ENCODE assay signal across 8 mouse cellular contexts in genomic region chr2:30613574-30613973, GRCm38 (mm10). TPM values are rescaled to one million over a fixed set of nuclear protein-coding genes. Genes with fewer than 3 reads are reported as not detected.
A peak's percentile ranks its signal among the peaks of the same experiment; 100 is the strongest.
DNase-seq lines count a peak whose midpoint lies in the region; ATAC-seq lines count a peak whose summit lies in the region.

No protein-coding gene starts in this region.

- 1% methylated on average over 18 of the region's 18 CpGs for WGBS in embryonic facial prominence, embryonic 11.5 days
- whole genome bisulfite sequencing in limb, embryonic 11.5 days = under 1% methylated on average over 18 of the region's 18 CpGs
- under 1% methylated on average over 18 of the region's 18 CpGs for WGBS in midbrain, embryonic 12.5 days
- 3% methylated on average over 18 of the region's 18 CpGs for WGBS in stomach, embryonic 15.5 days

- H3K9me3 ChIP-seq in embryonic facial prominence, embryonic 11.5 days (replicated peaks; ENCODE audit: control insufficient read depth, low read length) = no peaks in the 10 kb centered on the region
- no peaks in the 10 kb centered on the region for H3K9me3 ChIP-seq in limb, embryonic 11.5 days (ENCODE audit: control insufficient read depth, low read length)
- no peaks in the 10 kb centered on the region for H3K9me3 ChIP-seq in midbrain, embryonic 12.5 days
- no peaks in the 10 kb centered on the region for H3K9me3 ChIP-seq in stomach, embryonic 15.5 days

- no peaks in the 10 kb centered on the region for H3K27me3 ChIP-seq in embryonic facial prominence, embryonic 11.5 days (ENCODE audit: control insufficient read depth, insufficient read depth, low read length)
- no peaks in the 10 kb centered on the region for H3K27me3 ChIP-seq in limb, embryonic 11.5 days (ENCODE audit: control insufficient read depth, insufficient read depth, low read length)
- no peaks in the 10 kb centered on the region for H3K27me3 ChIP-seq in midbrain, embryonic 12.5 days
- no peaks in the 10 kb centered on the region for H3K27me3 ChIP-seq in stomach, embryonic 15.5 days (replicated peaks)

- H3K27ac ChIP-seq in embryonic facial prominence, embryonic 11.5 days (replicated peaks; ENCODE audit: low read depth, low read length) = peak overlapping the region; percentile 74
- H3K27ac ChIP-seq in limb, embryonic 11.5 days (replicated peaks; ENCODE audit: low read depth, low read length) = peak overlapping the region; percentile 57
- H3K27ac ChIP-seq in midbrain, embryonic 12.5 days (replicated peaks) = peak overlapping the region; percentile 91
- H3K27ac ChIP-seq in stomach, embryonic 15.5 days = peak overlapping the region; percentile 46

- no peaks in the 10 kb centered on the region for H3K36me3 ChIP-seq in embryonic facial prominence, embryonic 11.5 days (replicated peaks; ENCODE audit: control insufficient read depth, insufficient read depth, low read depth, low read length)
- no peaks in the 10 kb centered on the region for H3K36me3 ChIP-seq in limb, embryonic 11.5 days (ENCODE audit: control insufficient read depth, insufficient read depth, low read length)
- no peaks in the 10 kb centered on the region for H3K36me3 ChIP-seq in midbrain, embryonic 12.5 days
- no peaks in the 10 kb centered on the region for H3K36me3 ChIP-seq in stomach, embryonic 15.5 days

- peak; percentile 69 to 83 for DNase-seq in adrenal gland, postnatal 36 days
- peak; percentile 80 for DNase-seq in embryonic facial prominence, embryonic 11.5 days (ENCODE audit: low spot score)
- DNase-seq in heart, adult 18-20 months = peak; percentile 75 to 79
- DNase-seq in kidney, adult 11 months = peak; percentile 68
- peak; percentile 76 for DNase-seq in limb, embryonic 11.5 days (ENCODE audit: low spot score)
- no peak for DNase-seq in thymus, postnatal 4 days

- ATAC-seq in embryonic facial prominence, embryonic 11.5 days (replicated peaks; ENCODE audit: insufficient number of reproducible peaks, low FRiP score, low TSS enrichment, low read depth) = no peak; the same call in 1 of the 2 replicates
- ATAC-seq in limb, embryonic 11.5 days (ENCODE audit: insufficient number of reproducible peaks, low FRiP score, low TSS enrichment, low read depth) = no peak; the same call in 1 of the 2 replicates
- ATAC-seq in midbrain, embryonic 12.5 days (ENCODE audit: low FRiP score, low read depth) = peak; percentile 57
- peak; percentile 51; the same call in 1 of the 2 replicates for ATAC-seq in stomach, embryonic 15.5 days (ENCODE audit: insufficient read depth, low FRiP score, low read depth)

- peaks cover 5% of the 10 kb centered on the region for H3K4me1 ChIP-seq in embryonic facial prominence, embryonic 11.5 days (ENCODE audit: control insufficient read depth, insufficient read depth, low read length)
- H3K4me1 ChIP-seq in limb, embryonic 11.5 days (ENCODE audit: control insufficient read depth, insufficient read depth, low read length) = peaks cover 17% of the 10 kb centered on the region
- H3K4me1 ChIP-seq in midbrain, embryonic 12.5 days = peaks cover 26% of the 10 kb centered on the region
- peaks cover 24% of the 10 kb centered on the region for H3K4me1 ChIP-seq in stomach, embryonic 15.5 days

- peak overlapping the region; percentile 62 for H3K9ac ChIP-seq in embryonic facial prominence, embryonic 11.5 days (replicated peaks; ENCODE audit: low read length)
- peak overlapping the region; percentile 35 for H3K9ac ChIP-seq in limb, embryonic 11.5 days (ENCODE audit: low read length)
- peak overlapping the region; percentile 53 for H3K9ac ChIP-seq in midbrain, embryonic 12.5 days (replicated peaks)
- H3K9ac ChIP-seq in stomach, embryonic 15.5 days = peak overlapping the region; percentile 19; the same call in 1 of the 2 replicates

- H3K4me3 ChIP-seq in embryonic facial prominence, embryonic 11.5 days (ENCODE audit: low read depth, low read length) = 0 out of 2 replicates have a peak overlapping the region, but pooled peaks have one; percentile 14
- peak overlapping the region; percentile 8; the same call in 1 of the 2 replicates for H3K4me3 ChIP-seq in limb, embryonic 11.5 days (ENCODE audit: low read depth, low read length)
- peak overlapping the region; percentile 9 for H3K4me3 ChIP-seq in midbrain, embryonic 12.5 days
- H3K4me3 ChIP-seq in stomach, embryonic 15.5 days (replicated peaks) = peak overlapping the region; percentile 23; the same call in 1 of the 2 replicates

- H3K4me2 ChIP-seq in embryonic facial prominence, embryonic 11.5 days (ENCODE audit: low read depth, low read length) = peak overlapping the region; percentile 39
- peak overlapping the region; percentile 44 for H3K4me2 ChIP-seq in limb, embryonic 11.5 days (ENCODE audit: low read depth, severe bottlenecking)
- peak overlapping the region; percentile 46 for H3K4me2 ChIP-seq in midbrain, embryonic 12.5 days (replicated peaks)
- H3K4me2 ChIP-seq in stomach, embryonic 15.5 days = peak overlapping the region; percentile 49

RNA-seq across cellular contexts. Expression of gene Cstad, which starts 18.7 kb away (rescaled TPM):
- 1 to 10 TPM in 1 of 2 experiments, under 1 TPM in 1; 0.40 to 2.1 TPM for total RNA-seq in adrenal gland, postnatal 36 days (2021)
- 1.9 TPM in 1 of 2 replicates, not detected in the other for polyA plus RNA-seq in embryonic facial prominence, embryonic 11.5 days (2014; fragmentation: Nextera tagmentation; extraction: Ambion mirVana)
- 1 to 10 TPM in 1 of 2 experiments, under 1 TPM in 1; 0.57 to 1.2 TPM for total RNA-seq in heart, adult 18-20 months (2021)
- polyA plus RNA-seq in limb, embryonic 11.5 days (2014; fragmentation: Nextera tagmentation; extraction: Ambion mirVana) = 0.37 and 1.0 TPM in 2 replicates
- 0.68 and 0.77 TPM in 2 replicates for polyA plus RNA-seq in midbrain, embryonic 12.5 days (2016; fragmentation: Nextera tagmentation; extraction: Ambion mirVana)
- 0.71 and 0.72 TPM in 2 replicates for polyA plus RNA-seq in stomach, embryonic 15.5 days (2015; fragmentation: Nextera tagmentation; extraction: Ambion mirVana)

Comparison
In these comparisons a context has a peak if more than half of its experiments do, and no peak if none do; other contexts are left out.
1. ATAC-seq: peak in midbrain, embryonic 12.5 days (single experiment) and stomach, embryonic 15.5 days (single experiment); none in embryonic facial prominence, embryonic 11.5 days (single experiment) and limb, embryonic 11.5 days (single experiment).
2. Peak in every context shown above with its lines, with median percentiles within 50 percentile points of each other: H3K27ac ChIP-seq, H3K4me2 ChIP-seq, H3K4me3 ChIP-seq and H3K9ac ChIP-seq.